Mouse (Mus musculus) MEL (cell line): ENCODE results near the gene Pnp. TPM values are rescaled to one million over a fixed set of nuclear protein-coding genes. Genes with fewer than 3 reads are reported as not detected.
"Not testable (repeated sequence)": the region's sequence is repeated elsewhere in the genome, so short reads cannot be mapped to it uniquely, and the experiment has no call there.

Experiments
- DNase-seq: peaks from one replicate; pipeline ENCODE4 v3.0.0; 2011; ENCODE audit warnings: low read depth, low spot score
- H3K27ac ChIP-seq: 2 replicates; pipeline ENCODE4 v1.5.1; 2012; ENCODE audit warnings: low read depth, mild to moderate bottlenecking, control low read depth, low read length, moderate library complexity; ENCODE audit not compliant: control insufficient read depth
- H3K27me3 ChIP-seq, 2 experiments: fragments of 150-350 bp in 1 of 2; sonication (generic) in 1 of 2; 2 replicates each; pipeline ENCODE4 v1.6.1; 2012; ENCODE audit warnings: low read length in 2 of 2, mild to moderate bottlenecking in 2 of 2, improper control_type of control experiment in 1 of 2, moderate library complexity in 1 of 2; ENCODE audit not compliant: insufficient read depth in 2 of 2, control insufficient read depth in 1 of 2
- H3K36me3 ChIP-seq, 2 experiments: 2 replicates each; pipeline ENCODE4 v1.6.1; 2012 to 2014; ENCODE audit warnings: low read length in 2 of 2, improper control_type of control experiment in 1 of 2, inconsistent platforms in 1 of 2, mild to moderate bottlenecking in 1 of 2; ENCODE audit not compliant: insufficient read depth in 2 of 2, control insufficient read depth in 1 of 2
- H3K4me1 ChIP-seq, 2 experiments: fragments of 150-350 bp in 1 of 2; sonication (generic) in 1 of 2; 2 replicates each; pipeline ENCODE4 v1.6.1; 2012; ENCODE audit warnings: low read length in 2 of 2, improper control_type of control experiment in 1 of 2, mild to moderate bottlenecking in 1 of 2; ENCODE audit not compliant: insufficient read depth in 2 of 2, control insufficient read depth in 1 of 2
- H3K4me3 ChIP-seq, 2 experiments: fragments of 150-350 bp in 1 of 2; sonication (generic) in 1 of 2; 2 replicates each; pipeline ENCODE4 v1.5.1; 2012; ENCODE audit warnings: low read depth in 2 of 2, low read length in 2 of 2, mild to moderate bottlenecking in 2 of 2, moderate library complexity in 2 of 2, control low read depth in 1 of 2, improper control_type of control experiment in 1 of 2; ENCODE audit not compliant: control insufficient read depth in 1 of 2, insufficient read depth in 1 of 2
- H3K79me2 ChIP-seq: 2 replicates; pipeline ENCODE4 v1.6.1; 2012; ENCODE audit warnings: mild to moderate bottlenecking, low read length, moderate library complexity; ENCODE audit not compliant: control insufficient read depth, poor library complexity, insufficient read depth
- H3K9ac ChIP-seq: 2 replicates; pipeline ENCODE4 v1.6.1; 2012; ENCODE audit warnings: low read depth, mild to moderate bottlenecking, control low read depth, low read length, moderate library complexity; ENCODE audit not compliant: control insufficient read depth, poor library complexity, severe bottlenecking
- H3K9me3 ChIP-seq: fragments of 150-350 bp; sonication (generic); replicated peaks from 2 replicates; pipeline ENCODE4 v1.6.1; 2012; ENCODE audit warnings: mild to moderate bottlenecking, low read length, improper control_type of control experiment, moderate library complexity; ENCODE audit not compliant: insufficient read depth
- BHLHE40 ChIP-seq: IDR thresholded peaks from 2 replicates; pipeline ENCODE4 v1.6.1; 2012; ENCODE audit warnings: low read depth, mild to moderate bottlenecking, inconsistent platforms, low read length, improper control_type of control experiment, borderline replicate concordance
- CHD1 ChIP-seq: IDR thresholded peaks from 2 replicates; pipeline ENCODE4 v1.6.1; 2012; ENCODE audit warnings: low read depth, mild to moderate bottlenecking, inconsistent platforms, low read length, improper control_type of control experiment
- CHD2 ChIP-seq: IDR thresholded peaks from 2 replicates; pipeline ENCODE4 v1.6.1; 2011; ENCODE audit warnings: low read length, improper control_type of control experiment
- E2F4 ChIP-seq: IDR thresholded peaks from 2 replicates; pipeline ENCODE4 v1.6.1; 2011; ENCODE audit warnings: low read depth, low read length, improper control_type of control experiment, borderline replicate concordance
- ETS1 ChIP-seq: IDR thresholded peaks from 2 replicates; pipeline ENCODE4 v1.6.1; 2012; ENCODE audit warnings: low read depth, mild to moderate bottlenecking, inconsistent platforms, low read length, improper control_type of control experiment, moderate library complexity
- GATA1 ChIP-seq: IDR thresholded peaks from 2 replicates; pipeline ENCODE4 v1.6.1; 2011; ENCODE audit warnings: low read depth, low read length, improper control_type of control experiment
- JUND ChIP-seq: IDR thresholded peaks from 2 replicates; pipeline ENCODE4 v1.6.1; 2011; ENCODE audit warnings: low read depth, mild to moderate bottlenecking, improper control_type of control experiment, low read length
- MAZ ChIP-seq: IDR thresholded peaks from 2 replicates; pipeline ENCODE4 v1.6.1; 2012; ENCODE audit warnings: low read depth, mild to moderate bottlenecking, inconsistent platforms, low read length, improper control_type of control experiment
- MEF2A ChIP-seq: IDR thresholded peaks from 2 replicates; pipeline ENCODE4 v1.6.1; 2014; ENCODE audit warnings: low read depth, mild to moderate bottlenecking, inconsistent platforms, low read length, improper control_type of control experiment; ENCODE audit not compliant: poor library complexity, insufficient replicate concordance, severe bottlenecking; ENCODE audit errors: extremely low read depth
- MXI1 ChIP-seq: IDR thresholded peaks from 2 replicates; pipeline ENCODE4 v1.6.1; 2011; ENCODE audit warnings: mild to moderate bottlenecking, low read depth, low read length, improper control_type of control experiment
- MYB ChIP-seq: IDR thresholded peaks from 2 replicates; pipeline ENCODE4 v1.6.1; 2011; ENCODE audit warnings: mild to moderate bottlenecking, low read depth, low read length, improper control_type of control experiment
- NELFE ChIP-seq: IDR thresholded peaks from 2 replicates; pipeline ENCODE4 v1.6.1; 2011; ENCODE audit warnings: low read depth, low read length, improper control_type of control experiment
- POLR2A ChIP-seq, 2 experiments: IDR thresholded peaks; 2 replicates each; pipeline ENCODE4 v1.6.1; 2011 to 2012; ENCODE audit warnings: low read length in 2 of 2, mild to moderate bottlenecking in 2 of 2, control low read depth in 1 of 2, improper control_type of control experiment in 1 of 2, low read depth in 1 of 2, moderate library complexity in 1 of 2; ENCODE audit not compliant: control insufficient read depth in 1 of 2, insufficient read depth in 1 of 2, poor library complexity in 1 of 2
- POLR2AphosphoS5 ChIP-seq: IDR thresholded peaks from 2 replicates; pipeline ENCODE4 v1.6.1; 2012; ENCODE audit warnings: low read depth, borderline replicate concordance, mild to moderate bottlenecking, inconsistent platforms, low read length, moderate library complexity, mixed read lengths
- RAD21 ChIP-seq: IDR thresholded peaks from 2 replicates; pipeline ENCODE4 v1.6.1; 2011; ENCODE audit warnings: mild to moderate bottlenecking, low read depth, low read length, improper control_type of control experiment
- RCOR1 ChIP-seq: IDR thresholded peaks from 2 replicates; pipeline ENCODE4 v1.6.1; 2012; ENCODE audit warnings: low read depth, mild to moderate bottlenecking, inconsistent platforms, low read length, improper control_type of control experiment
- SIN3A ChIP-seq: IDR thresholded peaks from 2 replicates; pipeline ENCODE4 v1.6.1; 2012; ENCODE audit warnings: low read length, improper control_type of control experiment, inconsistent platforms
- TAL1 ChIP-seq: IDR thresholded peaks from 2 replicates; pipeline ENCODE4 v1.6.1; 2012; ENCODE audit warnings: mild to moderate bottlenecking, inconsistent platforms, low read length, moderate library complexity, mixed read lengths
- TBP ChIP-seq: IDR thresholded peaks from 2 replicates; pipeline ENCODE4 v1.8.0; 2011; ENCODE audit warnings: low read depth, low read length, improper control_type of control experiment
- TCF12 ChIP-seq: IDR thresholded peaks from 2 replicates; pipeline ENCODE4 v1.6.1; 2014; ENCODE audit warnings: low read depth, mild to moderate bottlenecking, inconsistent platforms, low read length, improper control_type of control experiment, moderate library complexity
- UBTF ChIP-seq: IDR thresholded peaks from 2 replicates; pipeline ENCODE4 v1.6.1; 2012; ENCODE audit warnings: low read depth, mild to moderate bottlenecking, inconsistent platforms, low read length, improper control_type of control experiment, moderate library complexity, borderline replicate concordance; ENCODE audit not compliant: insufficient read depth
- USF1 ChIP-seq: IDR thresholded peaks from 2 replicates; pipeline ENCODE4 v1.6.1; 2014; ENCODE audit warnings: low read depth, mild to moderate bottlenecking, inconsistent platforms, low read length, improper control_type of control experiment, moderate library complexity
- USF2 ChIP-seq, 2 experiments: IDR thresholded peaks; 2 replicates each; pipeline ENCODE4 v1.6.1; 2011 to 2012; ENCODE audit warnings: improper control_type of control experiment in 2 of 2, low read length in 2 of 2, borderline replicate concordance in 1 of 2, inconsistent platforms in 1 of 2, low read depth in 1 of 2, mild to moderate bottlenecking in 1 of 2; ENCODE audit not compliant: insufficient read depth in 1 of 2
- ZC3H11A ChIP-seq: IDR thresholded peaks from 2 replicates; pipeline ENCODE4 v1.6.1; 2012; ENCODE audit warnings: low read depth, mild to moderate bottlenecking, inconsistent platforms, low read length, improper control_type of control experiment
- ZKSCAN1 ChIP-seq: IDR thresholded peaks from 2 replicates; pipeline ENCODE4 v1.6.1; 2012; ENCODE audit warnings: low read depth, mild to moderate bottlenecking, inconsistent platforms, low read length, improper control_type of control experiment, moderate library complexity
- ZNF384 ChIP-seq: IDR thresholded peaks from 2 replicates; pipeline ENCODE4 v1.6.1; 2012; ENCODE audit warnings: low read depth, mild to moderate bottlenecking, inconsistent platforms, low read length, improper control_type of control experiment
- polyA plus RNA-seq, 2 experiments: library from polyadenylated mRNA; stranded (reverse) in 1 of 2; unstranded in 1 of 2; fragments of >175 nt in 1 of 2; fragments of >200 nt in 1 of 2; gene quantifications; 2 replicates each; pipeline versions ENCODE4 v1.2.1 to v1.2.4; 2012; ENCODE audit warnings: low replicate concordance in 2 of 2, low read depth in 1 of 2; ENCODE audit not compliant: insufficient read length in 2 of 2, insufficient read depth in 1 of 2, missing spikeins in 1 of 2
- total RNA-seq: library from RNA; depleted of rRNA; stranded (reverse); fragments of 300-350 nt; gene quantifications from 2 replicates; pipeline ENCODE4 v1.2.3, GENCODE M21; 2012

Gene Pnp
- total and polyA plus RNA-seq, 3 experiments = 36.2 to 302 (median 46.7) TPM

DNA sequence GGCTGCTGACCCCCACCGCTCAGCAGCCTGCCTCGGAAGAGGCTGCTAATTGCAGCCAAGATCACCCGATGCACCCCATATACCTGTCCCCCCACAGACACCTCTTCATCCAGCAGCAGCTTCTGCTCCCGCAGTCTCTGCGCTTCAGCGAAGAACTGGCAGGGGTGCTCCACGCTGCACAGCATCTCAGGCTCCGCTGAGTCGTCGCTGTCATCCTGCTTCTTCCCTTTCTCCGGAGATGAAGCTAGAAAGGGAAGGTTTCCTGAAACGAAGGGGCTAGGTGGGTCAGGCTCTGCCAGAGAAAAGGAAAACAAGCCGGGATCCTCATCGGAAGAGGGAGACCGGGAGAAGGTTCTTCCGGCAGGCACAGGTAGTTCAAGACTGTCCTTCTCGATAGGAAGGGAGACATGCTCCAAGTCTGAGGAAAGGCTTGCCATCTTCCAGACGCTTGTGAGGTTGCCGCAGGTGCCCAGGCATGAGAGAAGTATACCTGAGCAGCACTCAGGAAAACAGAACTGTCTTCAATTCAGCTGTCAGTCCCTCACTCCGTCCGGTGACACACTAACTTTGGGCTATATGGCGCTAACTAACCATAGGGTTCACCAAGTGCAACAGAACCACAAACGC is 34.0 kb upstream of the Pnp start:
- Histone ChIP-seq H3K27me3 (no peaks in the 10 kb centered on the region; a peak in 2 of 4 replicates), H3K27ac (no peak overlapping the region), H3K9ac (no peak overlapping the region), H3K79me2 (no peaks in the 10 kb centered on the region), H3K4me3 (no peak overlapping the region), H3K9me3 (no peaks in the 10 kb centered on the region), H3K4me1 (peaks cover 0 to 6% of the 10 kb centered on the region in 2 experiments; a peak in 2 of 4 replicates), H3K36me3 (no peaks in the 10 kb centered on the region)
- TF ChIP-seq MAZ (no peak), ETS1 (no peak), CHD2 (no peak), MEF2A (no peak), SIN3A (no peak), MYB (no peak), GATA1 (no peak), ZKSCAN1 (no peak), CHD1 (no peak), TAL1 (no peak), USF2 (IDR thresholded peaks at IDR 0.05; ENCODE audit: borderline replicate concordance in 1 of 2, insufficient read depth in 1 of 2, low read depth in 1 of 2, low read length in 2 of 2) (no peak), TCF12 (no peak)
- DNase-seq = no peak

DNA sequence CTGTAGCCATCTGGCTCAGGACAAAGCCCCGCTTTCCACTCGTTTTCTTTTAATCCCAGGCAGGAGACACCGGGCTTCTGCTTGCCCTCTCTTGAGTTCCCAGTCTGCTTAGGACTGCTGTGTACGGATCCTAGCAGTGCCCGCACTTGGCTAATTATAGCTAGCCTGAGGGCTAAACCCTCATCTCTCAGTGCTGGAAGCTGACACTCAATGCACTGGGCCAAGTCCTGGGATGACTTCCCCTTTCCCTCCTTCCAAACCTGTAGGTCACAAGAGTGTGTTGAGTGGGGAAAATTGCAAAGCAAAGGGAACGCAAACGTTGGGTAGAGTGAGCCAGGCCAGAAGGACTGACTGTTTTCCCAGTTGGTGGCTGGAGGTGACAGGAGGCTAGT is 33.5 kb upstream of the Pnp start, which contains the start of gene Klhl33:
Klhl33 (minus strand) TSS at position 134 of the 392 bp plus-strand sequence.
- Histone ChIP-seq H3K9me3 (no peaks in the 10 kb centered on the region), H3K27ac (no peak within 1 kb of the TSS), H3K36me3 (no peaks in the 10 kb centered on the region)
- TF ChIP-seq ZC3H11A = no peak
- TF ChIP-seq RAD21 = no peak
- TF ChIP-seq USF1 = no peak
- no peak for TF ChIP-seq E2F4
- no peak for TF ChIP-seq POLR2A (IDR thresholded peaks at IDR 0.05; ENCODE audit: control insufficient read depth in 1 of 2, insufficient read depth in 1 of 2, low read depth in 1 of 2, low read length in 2 of 2, poor library complexity in 1 of 2)
- no peak for TF ChIP-seq BHLHE40
- no peak for TF ChIP-seq POLR2AphosphoS5
- no peak for TF ChIP-seq GATA1
- no peak for TF ChIP-seq MXI1
- no peak for TF ChIP-seq NELFE
- TF ChIP-seq ZNF384 = no peak
- TF ChIP-seq TBP = no peak
- TF ChIP-seq RCOR1 = no peak
- TF ChIP-seq JUND = no peak
- TF ChIP-seq TCF12 = no peak
- no peak for TF ChIP-seq UBTF
- no peak for TF ChIP-seq ZKSCAN1
- TF ChIP-seq MAZ = no peak
- no peak for TF ChIP-seq MEF2A
- TF ChIP-seq, all 39 proteins: peak for 0
- Histone ChIP-seq H3K4me3 (no peak within 1 kb of the TSS), H3K79me2 (no peaks in the 10 kb centered on the region), H3K27me3 (no peaks in the 10 kb centered on the region; a peak in 2 of 4 replicates), H3K4me1 (peaks cover 0 to 6% of the 10 kb centered on the region in 2 experiments; a peak in 2 of 4 replicates), H3K9ac (no peak within 1 kb of the TSS)
- DNase-seq = no peak

DNA sequence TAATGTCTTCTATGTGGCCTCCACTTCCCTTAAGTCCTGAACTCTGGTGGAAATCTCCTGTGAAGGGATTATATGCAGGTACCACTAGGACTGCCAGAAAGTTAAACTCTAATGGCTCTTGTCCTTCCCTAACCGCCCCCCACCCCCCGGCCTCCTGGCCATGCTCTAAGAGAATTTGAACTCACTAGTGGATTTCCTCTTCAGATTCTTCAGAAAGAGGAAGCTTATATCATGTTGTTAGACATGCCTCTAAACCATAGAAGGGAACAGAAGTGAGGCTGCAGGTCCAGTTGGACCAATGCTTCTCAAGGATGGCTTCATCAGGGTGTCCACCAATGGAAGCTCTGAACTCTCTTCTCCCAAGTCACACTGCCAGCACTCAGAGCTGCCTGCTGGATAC is 32.9 kb upstream of the Pnp start:
- H3K4me3 ChIP-seq, H3K9me3 ChIP-seq, H3K9ac ChIP-seq, H3K27ac ChIP-seq, H3K79me2 ChIP-seq, H3K36me3 ChIP-seq, H3K4me1 ChIP-seq, H3K27me3 ChIP-seq: not testable (repeated sequence)
- DNase-seq = peak; percentile 12
